9 mouse cellular contexts compared by ENCODE assay signal in genomic region chr15:79830388-79830787, GRCm38 (mm10). TPM values are rescaled to one million over a fixed set of nuclear protein-coding genes. Genes with fewer than 3 reads are reported as not detected.
DNase-seq lines count a peak whose midpoint lies in the region; ATAC-seq and TF ChIP-seq lines count a peak whose summit lies in the region.
"Had no signal": no experiment of that assay in that cellular context is flagged by ENCODE, and none has a peak within 500 bp of the region (broad histone marks: within the 10 kb centered on the region; RNA-seq: fewer than 3 reads in every experiment).

No protein-coding gene starts in this region.

- H3K27ac ChIP-seq in bone marrow, adult 2 months (ENCODE audit: control insufficient read depth, insufficient read depth, low read depth, low read length, poor library complexity), result no peak overlapping the region
- H3K27ac ChIP-seq in midbrain, embryonic 10.5 days (replicated peaks), result 0 out of 2 replicates have a peak overlapping the region, but pooled peaks have one; percentile 14
- H3K27ac ChIP-seq in small intestine, adult 2 months (ENCODE audit: insufficient read depth, low read depth, low read length), result no peak overlapping the region
- H3K27ac ChIP-seq: liver, embryonic 15.5 days had no signal

- H3K9me3 ChIP-seq in midbrain, embryonic 10.5 days (replicated peaks), result no peaks in the 10 kb centered on the region
- H3K9me3 ChIP-seq: liver, embryonic 15.5 days had no signal

- H3K4me3 ChIP-seq in bone marrow, adult 2 months (replicated peaks; ENCODE audit: control insufficient read depth, low read depth, low read length), result no peak overlapping the region
- peak overlapping the region; percentile 9; the same call in 1 of the 2 replicates for H3K4me3 ChIP-seq in midbrain, embryonic 10.5 days
- no peak overlapping the region for H3K4me3 ChIP-seq in small intestine, adult 2 months (ENCODE audit: low read depth, low read length)
- H3K4me3 ChIP-seq: liver, embryonic 15.5 days had no signal

- no peaks in the 10 kb centered on the region for H3K27me3 ChIP-seq in midbrain, embryonic 10.5 days (ENCODE audit: low read depth, poor library complexity, severe bottlenecking)
- H3K27me3 ChIP-seq in small intestine, adult 2 months (ENCODE audit: control insufficient read depth, insufficient read depth, low read length), result no peaks in the 10 kb centered on the region

- no peaks in the 10 kb centered on the region; the same call in 1 of the 2 replicates for H3K4me1 ChIP-seq in bone marrow, adult 2 months (ENCODE audit: control insufficient read depth, insufficient read depth, low read length)
- peaks cover 92% of the 10 kb centered on the region for H3K4me1 ChIP-seq in midbrain, embryonic 10.5 days
- H3K4me1 ChIP-seq in small intestine, adult 2 months (ENCODE audit: control insufficient read depth, insufficient read depth, insufficient read length, low read length), result peaks cover 6% of the 10 kb centered on the region

- peak; percentile 91 for TF ChIP-seq CTCF in bone marrow, adult 2 months (IDR thresholded peaks at IDR 0.05; ENCODE audit: control insufficient read depth, insufficient read depth, low read length)
- peak; percentile 86; the same call in 1 of the 2 replicates for TF ChIP-seq CTCF in small intestine, adult 2 months (IDR thresholded peaks at IDR 0.05; ENCODE audit: extremely low read depth, insufficient read length, insufficient replicate concordance, low read depth, low read length)

- peak; percentile 60 for ATAC-seq in erythroblast, adult 5-6 weeks (replicated peaks; ENCODE audit: low FRiP score, poor library complexity, severe bottlenecking)

- WGBS in bone marrow, adult 2 months, result 25% methylated on average over 4 of the region's 4 CpGs
- 21% methylated on average over 4 of the region's 4 CpGs for WGBS in midbrain, embryonic 10.5 days
- 17% methylated on average over 4 of the region's 4 CpGs for WGBS in small intestine, adult 2 months

- peak; percentile 72 to 91 for DNase-seq in adrenal gland, adult (ENCODE audit: inconsistent age in 2 of 2, low spot score in 1 of 2)
- DNase-seq in adrenal gland, adult 8-10 months, result no peak
- peak; percentile 84 for DNase-seq in heart, postnatal 4 days
- DNase-seq in layer of hippocampus, postnatal 36 days, result peak; percentile 70 to 71
- DNase-seq in midbrain, embryonic 10.5 days (ENCODE audit: low spot score), result peak; percentile 77

- TF ChIP-seq POLR2A in bone marrow, adult 2 months (IDR thresholded peaks at IDR 0.05; ENCODE audit: borderline replicate concordance, control insufficient read depth, low read depth, low read length), result no peak
- no peak for TF ChIP-seq POLR2A in small intestine, adult 2 months (IDR thresholded peaks at IDR 0.05; ENCODE audit: low read depth, low read length)

- H3K36me3 ChIP-seq in midbrain, embryonic 10.5 days, result peaks cover 52% of the 10 kb centered on the region
- H3K36me3 ChIP-seq in small intestine, adult 2 months (ENCODE audit: control insufficient read depth, insufficient read depth, low read length), result peaks cover 2% of the 10 kb centered on the region; the same call in 1 of the 2 replicates

RNA-seq across cellular contexts. Expression of gene Npcd, which starts 3.6 kb away (rescaled TPM):
- 1 to 10 TPM in 3 of 4 experiments, not detected in 1; 1.1 to 2.4 (median 1.6) TPM for total RNA-seq in adrenal gland, adult 8-10 months (2022)
- not detected in 2 replicates for polyA plus RNA-seq in bone marrow, adult 2 months (2011; ENCODE audit: insufficient read depth, insufficient read length, low replicate concordance, missing spikeins)
- not detected in 2 replicates for total RNA-seq in erythroblast, adult 5-6 weeks (2015; ENCODE audit: low replicate concordance)
- 0.34 TPM in 1 of 2 replicates, not detected in the other for total RNA-seq in erythroblast, adult 5-6 weeks (2017; ENCODE audit: low replicate concordance)
- total RNA-seq in heart, postnatal 4 days (2021), result 1 to 10 TPM; 1.3 to 1.5 TPM
- total RNA-seq in layer of hippocampus, postnatal 36 days (2021), result 10 to 100 TPM in 1 of 2 experiments, 1 to 10 TPM in 1; 5.8 to 10.8 TPM
- 0.16 TPM in 1 of 2 replicates, not detected in the other for polyA plus RNA-seq in midbrain, embryonic 10.5 days (2016; fragmentation: Nextera tagmentation; extraction: Ambion mirVana)
- 0.23 and 0.63 TPM in 2 replicates for polyA plus RNA-seq in small intestine, adult 2 months (2012; rRNA removed)
- polyA plus RNA-seq: liver, embryonic 15.5 days had no signal

RNA-seq across cellular contexts. Expression of gene Cbx6, which starts 4.1 kb away (rescaled TPM):
- 10 to 100 TPM; 55.0 to 88.9 (median 65.5) TPM for total RNA-seq in adrenal gland, adult 8-10 months (2022)
- 24.2 and 29.0 TPM in 2 replicates for polyA plus RNA-seq in bone marrow, adult 2 months (2011; ENCODE audit: insufficient read depth, insufficient read length, low replicate concordance, missing spikeins)
- total RNA-seq in erythroblast, adult 5-6 weeks (2015; ENCODE audit: low replicate concordance), result 2.7 and 4.0 TPM in 2 replicates
- total RNA-seq in erythroblast, adult 5-6 weeks (2017; ENCODE audit: low replicate concordance), result 6.6 and 8.1 TPM in 2 replicates
- 10 to 100 TPM; 53.1 to 57.5 TPM for total RNA-seq in heart, postnatal 4 days (2021)
- 100 to 1,000 TPM; 335 to 366 TPM for total RNA-seq in layer of hippocampus, postnatal 36 days (2021)
- polyA plus RNA-seq in midbrain, embryonic 10.5 days (2016; fragmentation: Nextera tagmentation; extraction: Ambion mirVana), result 24.0 and 30.4 TPM in 2 replicates
- 11.1 and 19.9 TPM in 2 replicates for polyA plus RNA-seq in small intestine, adult 2 months (2012; rRNA removed)

RNA-seq across cellular contexts. Expression of gene Nptxr, which starts 25.8 kb away (rescaled TPM):
- total RNA-seq in adrenal gland, adult 8-10 months (2022), result 10 to 100 TPM in 2 of 4 experiments, 1 to 10 TPM in 2; 6.4 to 11.9 (median 9.4) TPM
- polyA plus RNA-seq in bone marrow, adult 2 months (2011; ENCODE audit: insufficient read depth, insufficient read length, low replicate concordance, missing spikeins), result 0.40 and 0.60 TPM in 2 replicates
- 0.19 TPM in 1 of 2 replicates, not detected in the other for total RNA-seq in erythroblast, adult 5-6 weeks (2015; ENCODE audit: low replicate concordance)
- total RNA-seq in erythroblast, adult 5-6 weeks (2017; ENCODE audit: low replicate concordance), result 0.17 TPM in 1 of 2 replicates, not detected in the other
- 1 to 10 TPM; 5.8 to 6.0 TPM for total RNA-seq in heart, postnatal 4 days (2021)
- total RNA-seq in layer of hippocampus, postnatal 36 days (2021), result 100 to 1,000 TPM; 729 to 800 TPM
- 2.2 and 3.4 TPM in 2 replicates for polyA plus RNA-seq in midbrain, embryonic 10.5 days (2016; fragmentation: Nextera tagmentation; extraction: Ambion mirVana)
- 1.0 and 1.3 TPM in 2 replicates for polyA plus RNA-seq in small intestine, adult 2 months (2012; rRNA removed)

RNA-seq across cellular contexts. Expression of gene Dnal4, which starts 52.7 kb away (rescaled TPM):
- 10 to 100 TPM; 22.0 to 27.1 (median 23.5) TPM for total RNA-seq in adrenal gland, adult 8-10 months (2022)
- polyA plus RNA-seq in bone marrow, adult 2 months (2011; ENCODE audit: insufficient read depth, insufficient read length, low replicate concordance, missing spikeins), result 6.8 and 8.4 TPM in 2 replicates
- 4.2 TPM in 1 of 2 replicates, not detected in the other for total RNA-seq in erythroblast, adult 5-6 weeks (2015; ENCODE audit: low replicate concordance)
- total RNA-seq in erythroblast, adult 5-6 weeks (2017; ENCODE audit: low replicate concordance), result 0.68 and 1.7 TPM in 2 replicates
- total RNA-seq in heart, postnatal 4 days (2021), result 10 to 100 TPM; 22.3 to 25.1 TPM
- 10 to 100 TPM; 52.4 to 53.3 TPM for total RNA-seq in layer of hippocampus, postnatal 36 days (2021)
- polyA plus RNA-seq in midbrain, embryonic 10.5 days (2016; fragmentation: Nextera tagmentation; extraction: Ambion mirVana), result 63.9 and 81.5 TPM in 2 replicates
- 8.6 and 18.7 TPM in 2 replicates for polyA plus RNA-seq in small intestine, adult 2 months (2012; rRNA removed)

Comparison
In these comparisons a context has a peak if more than half of its experiments do, and no peak if none do; other contexts are left out.
1. RNA of gene Cbx6, which starts 4.1 kb away (total RNA-seq): 335 to 366 TPM in layer of hippocampus, postnatal 36 days, 55.0 to 88.9 TPM in adrenal gland, adult 8-10 months and 53.1 to 57.5 TPM in heart, postnatal 4 days; 2.7 to 8.1 TPM in erythroblast, adult 5-6 weeks; every median in the first group is over 4 times any median in the second.
2. RNA of gene Nptxr, which starts 25.8 kb away (total RNA-seq): 729 to 800 TPM in layer of hippocampus, postnatal 36 days; 6.4 to 11.9 TPM in adrenal gland, adult 8-10 months, 5.8 to 6.0 TPM in heart, postnatal 4 days and 0.17 to 0.19 TPM in erythroblast, adult 5-6 weeks; every median in the first group is over 10 times any median in the second.